Mouse (Mus musculus) spleen, adult 2 months (tissue): ENCODE measurements around the gene Rora.

Source experiments
- CTCF ChIP-seq: fragments of 200-500 bp; IDR thresholded peaks from 2 replicates; pipeline ENCODE4 v1.5.1; 2011; ENCODE audit warnings: mild to moderate bottlenecking, inconsistent platforms; ENCODE audit not compliant: insufficient read depth, insufficient read length, insufficient replicate concordance; ENCODE audit errors: extremely low read depth
- POLR2A ChIP-seq: fragments of 200-500 bp; IDR thresholded peaks from 2 replicates; pipeline ENCODE4 v1.6.1; 2011; ENCODE audit warnings: low read depth, low read length, inconsistent platforms

GRCm38 (mm10) chr9:68673221-68673620 lies 19.6 kb downstream of the Rora start:
- TF ChIP-seq CTCF = no peak
- no peak for TF ChIP-seq POLR2A
